Mouse (Mus musculus) heart, postnatal 10 days (tissue): Measurements from ENCODE around the gene 1700016K19Rik. TPM values are rescaled to one million over a fixed set of nuclear protein-coding genes. Genes with fewer than 3 reads are reported as not detected.

Experiments used
- total RNA-seq, 2 experiments: library from RNA; stranded (reverse); gene quantifications; 2 replicates each; pipeline ENCODE4 v1.2.3; 2021

Gene 1700016K19Rik
- total RNA-seq, 2 experiments from 2014 or later: not detected

Other genes starting within 250 kb of the 1700016K19Rik start
- gene Doc2b, start 203.9 kb upstream of the 1700016K19Rik start, total RNA-seq: under 1 TPM; 0.40 to 0.41 TPM
- 10 to 100 TPM; 23.2 to 25.0 TPM for gene Rph3al, start 61.5 kb upstream of the 1700016K19Rik start, total RNA-seq
- 10 to 100 TPM; 66.9 to 74.5 TPM for gene Rflnb, start 27.9 kb downstream of the 1700016K19Rik start, total RNA-seq
- 10 to 100 TPM; 31.0 to 32.7 TPM for gene Vps53, start 179.7 kb downstream of the 1700016K19Rik start, total RNA-seq
- gene Fam57a, start 179.8 kb downstream of the 1700016K19Rik start, total RNA-seq: 1 to 10 TPM; 8.0 to 8.3 TPM
- gene Dbil5, start 217.7 kb downstream of the 1700016K19Rik start, total RNA-seq: under 1 TPM in 1 of 2 experiments, not detected in 1; 0.50 TPM
- 1 to 10 TPM; 3.1 to 5.9 TPM for gene Gemin4, start 217.8 kb downstream of the 1700016K19Rik start, total RNA-seq
- gene Mrm3, start 243.8 kb downstream of the 1700016K19Rik start, total RNA-seq: 10 to 100 TPM; 17.4 to 19.2 TPM
- gene Glod4, start 243.8 kb downstream of the 1700016K19Rik start, total RNA-seq: 10 to 100 TPM; 51.3 to 53.7 TPM